Mouse (Mus musculus) kidney, embryonic 14.5 days (tissue): ENCODE measurements around the gene Smurf1. TPM values are rescaled to one million over a fixed set of nuclear protein-coding genes. Genes with fewer than 3 reads are reported as not detected.

Experiments used
- ATAC-seq: fragments of 200-750 bp; cut with Nextera tagmentation; 2 replicates; pipeline ENCODE4 v1.8.0; 2017; ENCODE audit warnings: moderate number of reproducible peaks, mild to moderate bottlenecking, moderate TSS enrichment, moderate library complexity; ENCODE audit not compliant: low FRiP score, low TSS enrichment
- H3K27ac ChIP-seq: fragments of 300-500 bp; sonication (generic); 2 replicates; pipeline ENCODE4 v1.5.1; 2014; ENCODE audit warnings: low read depth, mild to moderate bottlenecking, low read length, moderate library complexity, mixed read lengths
- H3K27me3 ChIP-seq: fragments of 300-500 bp; sonication (generic); 2 replicates; pipeline ENCODE4 v1.6.1; 2014; ENCODE audit warnings: mild to moderate bottlenecking, low read length; ENCODE audit not compliant: control insufficient read depth, insufficient read depth
- H3K36me3 ChIP-seq: fragments of 300-500 bp; sonication (generic); 2 replicates; pipeline ENCODE4 v1.6.1; 2014; ENCODE audit warnings: low read length, mixed read lengths; ENCODE audit not compliant: control insufficient read depth, insufficient read depth
- H3K4me1 ChIP-seq: fragments of 300-500 bp; sonication (generic); 2 replicates; pipeline ENCODE4 v1.6.1; 2014; ENCODE audit warnings: low read length, mixed read lengths; ENCODE audit not compliant: control insufficient read depth, insufficient read depth
- H3K4me2 ChIP-seq: fragments of 300-500 bp; sonication (generic); replicated peaks from 2 replicates; pipeline ENCODE4 v1.6.1; 2014; ENCODE audit warnings: low read depth, mild to moderate bottlenecking, low read length
- H3K4me3 ChIP-seq: fragments of 300-500 bp; sonication (generic); 2 replicates; pipeline ENCODE4 v1.5.1; 2014; ENCODE audit warnings: mild to moderate bottlenecking, low read length
- H3K9ac ChIP-seq: fragments of 300-500 bp; sonication (generic); 2 replicates; pipeline ENCODE4 v1.6.1; 2014; ENCODE audit warnings: low read depth, mild to moderate bottlenecking, low read length, moderate library complexity
- H3K9me3 ChIP-seq: fragments of 300-500 bp; sonication (generic); 2 replicates; pipeline ENCODE4 v1.6.1; 2016; ENCODE audit warnings: low read length; ENCODE audit not compliant: control insufficient read depth
- WGBS: fragments of 180-500 bp; shearing (Covaris S2); extraction: QIAGEN DNeasy Blood & Tissue Kit; methylation state at CpG from one replicate; pipeline ENCODE4 v1.1.7; 2014; 5-methylcytosine and 5-hydroxymethylcytosine counted together
- polyA plus RNA-seq: library from polyadenylated mRNA; unstranded; fragments of >200 nt; fragmentation: Nextera tagmentation; extraction: Ambion mirVana; gene quantifications from 2 replicates; pipeline ENCODE4 v1.2.1, GENCODE M21; 2014

The Smurf1 gene
- polyA plus RNA-seq, 1 experiment from 2014 or later: 20.2 TPM

DNA sequence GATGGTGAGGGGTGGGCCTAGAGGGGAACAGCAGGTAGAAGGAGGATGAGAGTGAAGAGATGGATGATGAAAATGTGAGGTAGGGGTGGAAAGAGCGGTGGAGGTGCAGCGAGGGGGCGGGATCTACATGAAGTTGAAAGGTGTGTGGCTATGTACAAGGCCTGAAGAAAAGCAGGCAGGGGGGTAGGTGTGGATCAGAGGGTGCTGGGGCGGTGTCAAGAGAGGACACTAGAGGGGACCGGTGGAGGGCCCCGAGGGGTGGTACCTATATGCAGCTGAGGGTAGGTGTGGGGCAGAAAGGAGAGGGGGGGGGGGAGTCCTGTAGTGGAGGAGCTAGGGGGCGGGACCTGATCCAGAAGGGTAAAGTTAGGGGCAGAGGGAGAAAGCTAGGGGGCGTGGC is 1.2 kb downstream of the Smurf1 start:
- H3K9me3 ChIP-seq: no peaks in the 10 kb centered on the region
- H3K9ac ChIP-seq: no peak overlapping the region
- peak overlapping the region; percentile 75 for H3K4me2 ChIP-seq
- WGBS: 24% methylated on average over 7 of the region's 8 CpGs
- peak; percentile 68 for ATAC-seq
- no peaks in the 10 kb centered on the region for H3K36me3 ChIP-seq
- H3K27me3 ChIP-seq: no peaks in the 10 kb centered on the region
- H3K4me1 ChIP-seq: peaks cover 16% of the 10 kb centered on the region
- H3K4me3 ChIP-seq: peak overlapping the region; percentile 89
- H3K27ac ChIP-seq: no peak overlapping the region

DNA sequence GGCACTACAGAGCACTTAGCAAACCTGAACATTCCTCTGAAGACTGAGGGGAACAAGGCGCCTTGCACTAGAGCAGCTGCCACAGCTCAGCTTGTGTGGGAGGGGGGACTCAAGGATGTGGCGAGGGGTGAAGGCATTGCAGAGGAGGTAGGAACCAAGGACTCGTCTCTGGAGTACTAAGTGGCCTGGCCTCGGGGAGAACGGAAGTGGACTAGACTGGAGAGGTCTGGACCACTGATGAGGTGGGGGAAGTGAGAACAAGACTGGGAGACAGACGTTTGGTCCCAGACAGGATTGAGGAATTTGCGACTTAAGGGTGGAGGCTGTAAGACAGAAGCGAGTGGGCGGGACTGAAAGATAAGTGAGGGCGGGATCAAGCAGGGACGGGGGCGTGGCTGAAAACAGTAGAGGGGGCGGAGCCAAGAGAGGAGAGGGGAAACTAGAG is 1.8 kb downstream of the Smurf1 start:
- WGBS: 4% methylated on average over 13 of the region's 13 CpGs

GRCm38 (mm10) chr5:144963401-144963800 is 2.2 kb downstream of the Smurf1 start:
- ATAC-seq: no peak
- Histone ChIP-seq H3K4me1 (peaks cover 21% of the 10 kb centered on the region), H3K4me3 (peak overlapping the region; percentile 15), H3K36me3 (no peaks in the 10 kb centered on the region), H3K9ac (peak overlapping the region; percentile 18; the same call in 1 of the 2 replicates), H3K27me3 (no peaks in the 10 kb centered on the region), H3K9me3 (no peaks in the 10 kb centered on the region), H3K4me2 (peak overlapping the region; percentile 75), H3K27ac (peak overlapping the region; percentile 79)
- WGBS: 40% methylated on average over 3 of the region's 3 CpGs

More for the DNA sequence above, 1.8 kb downstream of the Smurf1 start:
- peak overlapping the region; percentile 75 for H3K4me2 ChIP-seq
- peak overlapping the region; percentile 15 for H3K4me3 ChIP-seq
- H3K27me3 ChIP-seq: no peaks in the 10 kb centered on the region
- H3K9ac ChIP-seq: peak overlapping the region; percentile 18; the same call in 1 of the 2 replicates
- peaks cover 18% of the 10 kb centered on the region for H3K4me1 ChIP-seq
- ATAC-seq: peak; percentile 22; the same call in 1 of the 2 replicates
- H3K27ac ChIP-seq: peak overlapping the region; percentile 79
- H3K36me3 ChIP-seq: no peaks in the 10 kb centered on the region
- no peaks in the 10 kb centered on the region for H3K9me3 ChIP-seq

DNA sequence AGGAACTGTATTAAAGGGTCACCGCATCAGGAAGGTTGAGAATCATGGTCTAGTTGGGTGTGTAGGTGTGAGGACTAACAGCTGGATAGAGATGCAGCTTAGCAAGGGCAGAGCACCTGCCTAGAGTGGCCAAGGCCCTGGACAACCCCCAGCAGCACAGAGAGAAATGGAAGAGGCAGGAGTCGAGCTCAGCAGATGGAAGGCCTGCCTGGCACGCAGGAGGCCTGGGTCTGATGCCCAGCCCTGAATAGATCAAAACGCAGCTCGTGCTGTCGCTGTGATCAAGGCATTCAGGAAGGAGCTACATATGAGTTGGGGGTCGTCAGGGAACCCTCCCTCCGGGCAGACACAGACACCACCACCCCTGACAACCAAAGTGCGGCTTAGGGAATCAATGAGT is 7.4 kb downstream of the Smurf1 start:
- Histone ChIP-seq H3K9ac (no peak overlapping the region), H3K4me3 (no peak overlapping the region)

GRCm38 (mm10) chr5:144954432-144954831 is 11.2 kb downstream of the Smurf1 start:
- peaks cover 15% of the 10 kb centered on the region for H3K4me1 ChIP-seq
- ATAC-seq: no peak
- no peak overlapping the region for H3K4me2 ChIP-seq
- H3K9me3 ChIP-seq: no peaks in the 10 kb centered on the region
- no peak overlapping the region for H3K4me3 ChIP-seq
- no peak overlapping the region for H3K27ac ChIP-seq
- no peak overlapping the region for H3K9ac ChIP-seq
- H3K27me3 ChIP-seq: no peaks in the 10 kb centered on the region
- H3K36me3 ChIP-seq: no peaks in the 10 kb centered on the region
- WGBS: 73% methylated on average over 7 of the region's 7 CpGs

More for the DNA sequence above, 7.4 kb downstream of the Smurf1 start:
- Histone ChIP-seq H3K9me3 (no peaks in the 10 kb centered on the region), H3K4me2 (no peak overlapping the region), H3K27ac (no peak overlapping the region), H3K27me3 (no peaks in the 10 kb centered on the region), H3K4me1 (peaks cover 13% of the 10 kb centered on the region; the same call in 1 of the 2 replicates), H3K36me3 (no peaks in the 10 kb centered on the region)
- ATAC-seq: no peak
- WGBS: 76% methylated on average over 9 of the region's 9 CpGs

GRCm38 (mm10) chr5:144952592-144952991 is 13.1 kb downstream of the Smurf1 start:
- Histone ChIP-seq H3K4me2 (no peak overlapping the region), H3K4me1 (peaks cover 23% of the 10 kb centered on the region), H3K27me3 (no peaks in the 10 kb centered on the region), H3K9me3 (no peaks in the 10 kb centered on the region), H3K36me3 (no peaks in the 10 kb centered on the region), H3K27ac (no peak overlapping the region), H3K4me3 (no peak overlapping the region), H3K9ac (no peak overlapping the region)
- ATAC-seq: no peak
- 47% methylated on average over 2 of the region's 2 CpGs for WGBS

GRCm38 (mm10) chr5:144950428-144951051 is 15.1 kb downstream of the Smurf1 start:
- H3K9me3 ChIP-seq: no peaks in the 10 kb centered on the region
- no peaks in the 10 kb centered on the region for H3K27me3 ChIP-seq
- 91% methylated on average over 5 of the region's 5 CpGs for WGBS
- H3K4me3 ChIP-seq: no peak overlapping the region
- ATAC-seq: no peak
- no peak overlapping the region for H3K4me2 ChIP-seq
- H3K4me1 ChIP-seq: peaks cover 23% of the 10 kb centered on the region
- no peak overlapping the region for H3K27ac ChIP-seq
- H3K36me3 ChIP-seq: no peaks in the 10 kb centered on the region
- no peak overlapping the region for H3K9ac ChIP-seq

DNA sequence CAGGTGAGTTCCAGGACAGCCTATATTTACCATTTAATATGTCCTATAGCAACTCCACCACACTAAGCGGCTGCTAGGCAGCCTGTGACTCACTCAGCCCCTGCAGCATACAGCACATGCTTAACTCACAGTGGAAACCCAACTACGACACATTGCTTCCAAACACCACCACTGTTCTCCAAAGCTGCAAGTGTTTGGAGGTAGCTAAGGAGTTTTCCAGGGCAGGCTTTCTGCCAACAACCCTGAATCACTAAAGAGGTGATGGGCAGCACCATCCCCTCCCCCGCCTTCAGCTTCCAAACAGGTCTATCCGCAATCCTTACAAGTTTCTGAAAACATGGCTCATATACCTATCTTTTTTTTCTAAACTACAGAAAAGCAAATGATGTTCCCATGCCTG is 15.8 kb downstream of the Smurf1 start:
- Histone ChIP-seq H3K4me2 (no peak overlapping the region), H3K36me3 (no peaks in the 10 kb centered on the region), H3K27ac (no peak overlapping the region), H3K4me3 (no peak overlapping the region), H3K9me3 (no peaks in the 10 kb centered on the region), H3K9ac (no peak overlapping the region), H3K4me1 (peaks cover 23% of the 10 kb centered on the region), H3K27me3 (no peaks in the 10 kb centered on the region)
- 86% methylated on average over 4 of the region's 4 CpGs for WGBS
- ATAC-seq: no peak

DNA sequence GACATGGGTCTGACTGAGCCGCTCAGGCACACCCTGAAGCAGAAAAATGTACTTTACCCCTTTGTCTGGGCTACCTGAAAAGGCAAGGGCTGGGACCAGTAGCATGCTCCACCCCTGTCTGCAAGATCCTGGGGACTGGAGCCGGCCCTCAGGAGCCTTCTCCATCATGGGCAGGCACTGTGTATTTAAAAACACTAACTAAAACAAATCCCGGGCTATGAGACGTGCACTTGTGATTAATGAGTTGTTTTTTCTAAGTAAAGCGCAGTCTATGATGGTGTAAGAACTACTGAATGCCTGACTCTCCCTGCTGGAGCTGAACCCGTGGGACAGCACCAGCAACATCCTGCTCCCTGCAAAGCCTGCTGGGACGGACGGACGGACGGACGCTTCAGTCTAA is 17.2 kb downstream of the Smurf1 start:
- Histone ChIP-seq H3K27ac (peak overlapping the region; percentile 30; the same call in 1 of the 2 replicates), H3K9ac (no peak overlapping the region), H3K9me3 (no peaks in the 10 kb centered on the region), H3K4me1 (peaks cover 19% of the 10 kb centered on the region), H3K27me3 (no peaks in the 10 kb centered on the region), H3K36me3 (no peaks in the 10 kb centered on the region), H3K4me2 (no peak overlapping the region), H3K4me3 (no peak overlapping the region)
- WGBS: 35% methylated on average over 11 of the region's 11 CpGs
- no peak for ATAC-seq
